Mouse (Mus musculus) left cerebral cortex, postnatal 14 days (tissue): ENCODE measurements around the gene Sh3glb1. TPM values are rescaled to one million over a fixed set of nuclear protein-coding genes. Genes with fewer than 3 reads are reported as not detected.
A peak's percentile ranks its signal among the peaks of the same experiment; 100 is the strongest.
"Not testable (repeated sequence)": the region's sequence is repeated elsewhere in the genome, so short reads cannot be mapped to it uniquely, and the experiment has no call there.

Source experiments
- DNase-seq, 2 experiments: peaks; one replicate each; pipeline ENCODE4 v3.0.0; 2021 to 2022; ENCODE audit warnings: low spot score in 2 of 2, mixed read lengths in 1 of 2
- intact Hi-C: fragments of 180-260 bp; cut with DNase I; formaldehyde crosslinking; loops from one replicate; pipeline ENCODE4 v1.15.1; 2025
- long read RNA-seq, 2 experiments: library from polyadenylated mRNA; stranded (forward); transcript quantifications; one replicate each; pipeline ENCODE4 v2.0.0; 2021
- total RNA-seq, 2 experiments: library from RNA; stranded (reverse); gene quantifications; 2 replicates each; pipeline ENCODE4 v1.2.3; 2021

Sh3glb1 gene
- total RNA-seq = 10 to 100 TPM; 82.3 TPM
- long read RNA-seq, experiment 1, full-length matches to known transcripts = 61 of 79 reads
- long read RNA-seq, experiment 1, partial matches to known transcripts = 2 of 79 reads
- long read RNA-seq, experiment 1, other reads (novel, unspliced or antisense) = 16 of 79 reads
- long read RNA-seq, experiment 2, full-length matches to known transcripts = 50 of 62 reads
- long read RNA-seq, experiment 2, partial matches to known transcripts = 2 of 62 reads
- long read RNA-seq, experiment 2, other reads (novel, unspliced or antisense) = 10 of 62 reads

GRCm38 (mm10) chr3:144719901-144720747, at the start of gene Sh3glb1:
Gene Sh3glb1, minus strand, starts transcription at chr3:144720335.
- DNase-seq = peak; percentile 97
- intact Hi-C loops = loop anchor here (5.0 kb wide), 1 partner anchor 268 kb away; no protein-coding TSS in a partner anchor

GRCm38 (mm10) chr3:144765161-144765560, 45.0 kb upstream of the Sh3glb1 start:
- intact Hi-C loops = no loop called here
- no peak for DNase-seq

- intact Hi-C loops = no loop called here
- no peak for DNase-seq
Measured at GRCm38 (mm10) chr3:144761454-144761853, 41.3 kb upstream of the Sh3glb1 start.

GRCm38 (mm10) chr3:144760592-144761309, 40.6 kb upstream of the Sh3glb1 start, which contains the start of gene Clca3a1:
Gene Clca3a1, minus strand, starts transcription at chr3:144760977.
- intact Hi-C loops = no loop called here
- DNase-seq = no peak

GRCm38 (mm10) chr3:144759719-144760118, 39.6 kb upstream of the Sh3glb1 start:
- intact Hi-C loops = no loop called here
- no peak for DNase-seq

GRCm38 (mm10) chr3:144756103-144756502, 36.0 kb upstream of the Sh3glb1 start:
- DNase-seq, intact Hi-C loops: not testable (repeated sequence)

GRCm38 (mm10) chr3:144753120-144753519, 33.0 kb upstream of the Sh3glb1 start:
- intact Hi-C loops = no loop called here
- no peak for DNase-seq

- intact Hi-C loops = not testable (repeated sequence)
- peak in 1 of 2 experiments; percentile 22 for DNase-seq
Measured at GRCm38 (mm10) chr3:144749062-144749963, 29.2 kb upstream of the Sh3glb1 start.

GRCm38 (mm10) chr3:144747706-144748105, 27.6 kb upstream of the Sh3glb1 start:
- intact Hi-C loops = not testable (repeated sequence)
- DNase-seq = peak in 1 of 2 experiments; percentile 36

GRCm38 (mm10) chr3:144738396-144738795, 18.3 kb upstream of the Sh3glb1 start:
- not testable (repeated sequence) for DNase-seq
- intact Hi-C loops = loop anchor here (10.0 kb wide), 1 partner anchor 286 kb away; no protein-coding TSS in a partner anchor

GRCm38 (mm10) chr3:144736831-144737230, 16.7 kb upstream of the Sh3glb1 start:
- intact Hi-C loops = loop anchor here (10.0 kb wide), 1 partner anchor 288 kb away; no protein-coding TSS in a partner anchor

GRCm38 (mm10) chr3:144723455-144723854, 3.3 kb upstream of the Sh3glb1 start:
- peak; percentile 42 to 67 for DNase-seq
- intact Hi-C loops = loop anchor here (5.0 kb wide), 1 partner anchor 271 kb away; no protein-coding TSS in a partner anchor

More at GRCm38 (mm10) chr3:144736831-144737230, 16.7 kb upstream of the Sh3glb1 start:
- peak in 1 of 2 experiments; percentile 70 for DNase-seq

GRCm38 (mm10) chr3:144722566-144722965, 2.4 kb upstream of the Sh3glb1 start:
- intact Hi-C loops = loop anchor here (5.0 kb wide), 1 partner anchor 270 kb away; no protein-coding TSS in a partner anchor
- DNase-seq = not testable (repeated sequence)

- DNase-seq = no peak
- intact Hi-C loops = loop anchor here (5.0 kb wide), 1 partner anchor 270 kb away; no protein-coding TSS in a partner anchor
Measured at GRCm38 (mm10) chr3:144721860-144722256, 1.7 kb upstream of the Sh3glb1 start.

- DNase-seq = no peak
Measured at GRCm38 (mm10) chr3:144721077-144721859, 1.1 kb upstream of the Sh3glb1 start.

GRCm38 (mm10) chr3:144719088-144719900, 841 bp downstream of the Sh3glb1 start:
- DNase-seq = peak; percentile 28 to 34
- intact Hi-C loops = no loop called here

More at GRCm38 (mm10) chr3:144721077-144721859, 1.1 kb upstream of the Sh3glb1 start:
- intact Hi-C loops = loop anchor here (5.0 kb wide), 1 partner anchor 269 kb away; no protein-coding TSS in a partner anchor

GRCm38 (mm10) chr3:144718706-144719087, 1.4 kb downstream of the Sh3glb1 start:
- intact Hi-C loops = no loop called here

More at GRCm38 (mm10) chr3:144718706-144719087, 1.4 kb downstream of the Sh3glb1 start:
- no peak for DNase-seq
